Mouse (Mus musculus) neutrophil, adult 65 days (primary cell): Measurements from ENCODE around the gene Prim1. TPM values are rescaled to one million over a fixed set of nuclear protein-coding genes. Genes with fewer than 3 reads are reported as not detected.

ENCODE experiments used
- total RNA-seq: library from RNA; stranded (reverse); gene quantifications from 2 replicates; pipeline ENCODE4 v1.2.4, GENCODE M21; 2023

Prim1 gene
- 19.6 and 23.0 TPM in 2 replicates for total RNA-seq

DNA sequence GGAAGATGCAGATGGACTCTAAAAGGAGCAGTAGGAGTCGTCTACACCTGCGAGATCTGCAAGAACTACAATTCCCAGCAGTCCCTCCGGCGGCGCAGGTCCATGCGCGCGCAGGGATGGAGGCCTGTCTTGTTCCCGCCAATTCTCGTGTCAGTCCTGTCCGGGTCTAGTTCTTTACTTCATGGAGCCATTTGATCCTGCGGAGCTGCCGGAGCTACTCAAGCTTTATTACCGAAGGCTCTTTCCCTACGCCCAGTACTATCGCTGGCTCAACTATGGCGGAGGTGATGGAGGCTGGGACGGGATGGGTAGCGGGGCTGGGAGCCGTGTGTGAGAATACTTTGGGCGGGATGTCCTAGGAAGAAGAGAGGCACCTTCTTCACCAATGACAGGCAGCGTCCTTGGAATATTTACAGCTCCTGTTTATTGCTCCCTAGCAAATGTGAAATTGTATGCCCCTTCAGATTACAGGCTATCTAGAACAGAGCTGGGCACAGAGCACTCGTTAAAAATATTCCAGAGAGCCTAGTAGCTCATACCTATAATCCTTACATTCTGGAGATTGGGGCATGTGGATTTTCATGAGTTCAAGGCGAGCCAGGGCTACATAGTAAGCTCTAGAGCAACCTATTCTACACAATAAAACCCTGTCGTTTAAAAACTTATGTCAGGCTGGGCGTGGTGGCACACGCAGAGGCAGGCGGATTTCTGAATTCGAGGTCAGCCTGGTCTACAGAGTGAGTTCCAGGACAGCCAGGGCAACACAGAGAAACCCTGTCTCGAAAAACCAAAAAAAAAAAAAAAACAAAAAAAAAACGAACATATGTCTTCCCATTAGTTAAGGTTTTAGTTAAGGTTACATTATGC, at the start of gene Prim1:
Gene Prim1, plus strand, starts transcription at position 101 of the 867 bp plus-strand sequence.

DNA sequence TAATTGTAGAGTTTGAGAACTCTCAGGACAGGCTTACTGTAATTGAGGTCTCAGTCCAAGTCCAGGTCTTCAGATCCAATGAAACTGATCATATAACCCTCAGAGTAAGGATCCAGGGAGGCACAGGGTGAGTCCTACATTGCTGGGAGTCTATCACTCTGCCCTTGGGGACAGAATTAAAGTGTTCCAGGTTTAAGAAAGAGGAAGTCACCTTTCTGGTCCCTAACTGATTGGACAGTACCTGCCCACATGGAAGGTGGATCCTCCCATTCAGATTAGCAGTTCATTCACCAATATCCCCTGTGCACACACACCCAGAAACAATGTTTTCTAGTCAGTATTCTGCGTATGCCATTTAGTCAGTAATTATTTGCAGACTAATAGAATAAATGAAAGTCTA, 7.5 kb upstream of the Prim1 start, which contains the start of gene Hsd17b6:
Gene Hsd17b6, minus strand, starts transcription at position 166 of the 400 bp plus-strand sequence.

DNA sequence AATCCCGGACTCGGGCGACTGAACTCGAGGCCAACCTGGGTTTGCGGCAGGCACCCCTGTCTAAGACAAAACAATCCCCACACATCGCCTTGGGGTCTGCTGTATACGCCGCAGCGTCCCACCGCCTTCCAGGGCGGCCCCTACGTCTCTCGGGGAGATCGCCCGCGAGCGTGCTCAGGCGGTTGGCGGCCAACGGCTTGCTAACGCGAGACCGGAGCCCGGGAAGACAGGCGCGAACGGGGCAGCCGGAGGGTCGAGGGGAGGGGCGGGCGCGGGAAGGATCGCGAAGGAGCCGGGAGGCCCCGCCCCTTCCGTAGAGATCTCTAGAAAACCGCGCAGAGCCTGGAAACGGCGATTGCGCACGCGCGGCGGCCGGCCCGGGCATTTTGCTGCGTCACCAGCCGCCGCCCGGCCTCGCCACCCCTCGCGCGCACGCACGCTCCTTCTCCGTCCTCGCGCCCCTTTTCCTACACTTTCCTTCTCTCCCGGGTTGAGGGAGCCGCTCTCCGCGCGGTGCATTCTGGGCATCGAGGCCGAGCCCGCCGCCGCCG, 43.7 kb downstream of the Prim1 start, which contains the start of gene Ptges3:
Gene Ptges3, plus strand, starts transcription at position 354 of the 551 bp plus-strand sequence.

Other genes starting within 250 kb of the Prim1 start
- gene Rdh9, start 238.8 kb upstream of the Prim1 start, total RNA-seq = not detected in 2 replicates
- 0.16 TPM in 1 of 2 replicates, not detected in the other for gene Rdh16, start 214.0 kb upstream of the Prim1 start, total RNA-seq
- gene Rdh19, start 165.2 kb upstream of the Prim1 start, total RNA-seq = not detected in 2 replicates
- gene Rdh16f2, start 148.7 kb upstream of the Prim1 start, total RNA-seq = not detected in 2 replicates
- not detected in 2 replicates for gene Rdh7, start 126.4 kb upstream of the Prim1 start, total RNA-seq
- not detected in 2 replicates for gene Sdr9c7, start 116.7 kb upstream of the Prim1 start, total RNA-seq
- not detected in 2 replicates for gene Hsd17b6, start 7.6 kb upstream of the Prim1 start, total RNA-seq
- 253 and 267 TPM in 2 replicates for gene Naca, start 20.4 kb downstream of the Prim1 start, total RNA-seq
- gene Ptges3, start 43.8 kb downstream of the Prim1 start, total RNA-seq = 57.2 and 61.0 TPM in 2 replicates
- 384 and 435 TPM in 2 replicates for gene Atp5b, start 68.1 kb downstream of the Prim1 start, total RNA-seq
- 104 and 125 TPM in 2 replicates for gene Baz2a, start 76.4 kb downstream of the Prim1 start, total RNA-seq
- 9.4 and 10.1 TPM in 2 replicates for gene Rbms2, start 165.1 kb downstream of the Prim1 start, total RNA-seq
- 1.4 TPM in 1 of 2 replicates, not detected in the other for gene Gls2, start 179.3 kb downstream of the Prim1 start, total RNA-seq
- 3.9 and 5.2 TPM in 2 replicates for gene Spryd4, start 196.6 kb downstream of the Prim1 start, total RNA-seq
- gene Mip, start 210.7 kb downstream of the Prim1 start, total RNA-seq = not detected in 2 replicates
- 21.0 and 30.8 TPM in 2 replicates for gene Timeless, start 216.9 kb downstream of the Prim1 start, total RNA-seq
- gene Apon, start 238.9 kb downstream of the Prim1 start, total RNA-seq = 0.44 TPM in 1 of 2 replicates, not detected in the other